Mouse (Mus musculus): ENCODE data around the gene Ppp3ca.

DNA sequence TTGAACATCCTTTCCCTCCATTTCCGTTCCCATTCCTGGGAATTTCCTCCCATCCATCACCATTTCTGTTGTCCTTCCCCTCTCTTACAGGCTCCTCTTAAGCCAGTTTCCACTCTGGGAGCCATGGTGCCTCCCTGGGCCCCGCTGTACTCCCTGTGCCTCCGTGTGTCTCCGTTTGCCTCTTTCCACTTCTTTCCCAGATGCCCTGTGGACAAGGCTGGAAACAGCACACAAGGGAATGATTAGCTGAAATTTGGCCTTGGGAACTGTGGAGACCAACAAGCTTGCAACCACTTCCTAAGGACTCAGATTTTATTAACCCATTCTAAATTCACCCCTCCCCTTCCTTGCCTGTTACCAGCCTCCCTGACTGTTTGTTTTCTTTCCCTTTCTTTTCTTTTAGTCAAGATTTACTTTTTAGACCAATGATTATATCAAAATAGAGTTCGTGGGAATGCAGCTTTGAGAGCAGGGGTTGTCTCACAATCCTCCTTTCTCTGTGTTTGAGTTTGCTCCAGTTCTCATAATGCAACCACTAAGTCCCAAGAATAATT lies 93.9 kb downstream of the Ppp3ca start:
- TF ChIP-seq RAD21 (IDR thresholded peaks at IDR 0.05; ENCODE audit: low read depth, low read length) (no peak), ZC3H11A (IDR thresholded peaks at IDR 0.05; ENCODE audit: low read depth, low read length) (no peak), CTCF (IDR thresholded peaks at IDR 0.05 in 2 of 3, conservative IDR thresholded peaks at IDR 0.05 in 1 of 3; ENCODE audit: control insufficient read depth in 1 of 3, insufficient read depth in 1 of 3, low read depth in 2 of 3, low read length in 3 of 3, poor library complexity in 1 of 3, severe bottlenecking in 1 of 3) (no peak), POLR2A (IDR thresholded peaks at IDR 0.05; ENCODE audit: control insufficient read depth in 1 of 2, insufficient read depth in 1 of 2, low read depth in 1 of 2, low read length in 2 of 2, poor library complexity in 1 of 2) (no peak), JUND (IDR thresholded peaks at IDR 0.05; ENCODE audit: low read depth, low read length) (no peak), UBTF (IDR thresholded peaks at IDR 0.05; ENCODE audit: borderline replicate concordance, insufficient read depth, low read depth, low read length) (no peak), BHLHE40 (IDR thresholded peaks at IDR 0.05; ENCODE audit: borderline replicate concordance, low read depth, low read length) (no peak), POLR2AphosphoS2 (IDR thresholded peaks at IDR 0.05; ENCODE audit: low read length) (no peak), NELFE (IDR thresholded peaks at IDR 0.05; ENCODE audit: low read depth, low read length) (no peak), MAFK (IDR thresholded peaks at IDR 0.05; ENCODE audit: borderline replicate concordance, low read depth, low read length) (no peak), CHD2 (IDR thresholded peaks at IDR 0.05; ENCODE audit: low read length) (no peak), GATA1 (IDR thresholded peaks at IDR 0.05; ENCODE audit: low read depth, low read length) (no peak), EP300 (IDR thresholded peaks at IDR 0.05; ENCODE audit: low read depth in 1 of 2, low read length in 2 of 2) (no peak)

Measured in MEL (cell line).